Mouse (Mus musculus) lung, embryonic 15.5 days (tissue): ENCODE data around the gene Xpo1. TPM values are rescaled to one million over a fixed set of nuclear protein-coding genes. Genes with fewer than 3 reads are reported as not detected.
"Not testable (repeated sequence)": the region's sequence is repeated elsewhere in the genome, so short reads cannot be mapped to it uniquely, and the experiment has no call there.

ENCODE experiments used
- ATAC-seq: fragments of 200-750 bp; cut with Nextera tagmentation; 2 replicates; pipeline ENCODE4 v1.8.0; 2017; ENCODE audit warnings: moderate number of reproducible peaks, borderline replicate concordance; ENCODE audit not compliant: low FRiP score, low TSS enrichment; ENCODE audit errors: extremely low read depth
- H3K27ac ChIP-seq: fragments of 300-500 bp; sonication (generic); 2 replicates; pipeline ENCODE4 v1.5.1; 2015; ENCODE audit warnings: moderate library complexity, mild to moderate bottlenecking, inconsistent platforms
- H3K27me3 ChIP-seq: fragments of 300-500 bp; sonication (generic); 2 replicates; pipeline ENCODE4 v1.6.1; 2015; ENCODE audit warnings: inconsistent platforms
- H3K36me3 ChIP-seq: fragments of 300-500 bp; sonication (generic); 2 replicates; pipeline ENCODE4 v1.6.1; 2015; ENCODE audit warnings: inconsistent platforms
- H3K4me1 ChIP-seq: fragments of 300-500 bp; sonication (generic); 2 replicates; pipeline ENCODE4 v1.6.1; 2015; ENCODE audit warnings: inconsistent platforms
- H3K4me2 ChIP-seq: fragments of 300-500 bp; sonication (generic); 2 replicates; pipeline ENCODE4 v1.6.1; 2015; ENCODE audit warnings: inconsistent platforms, mild to moderate bottlenecking, moderate library complexity
- H3K4me3 ChIP-seq: fragments of 300-500 bp; sonication (generic); 2 replicates; pipeline ENCODE4 v1.5.1; 2015; ENCODE audit warnings: mild to moderate bottlenecking, inconsistent platforms
- H3K9ac ChIP-seq: fragments of 300-500 bp; sonication (generic); 2 replicates; pipeline ENCODE4 v1.6.1; 2015; ENCODE audit warnings: inconsistent platforms
- H3K9me3 ChIP-seq: fragments of 300-500 bp; sonication (generic); 2 replicates; pipeline ENCODE4 v1.6.1; 2016; ENCODE audit warnings: inconsistent platforms
- WGBS: fragments of 180-500 bp; shearing (Covaris S2); methylation state at CpG from one replicate; pipeline ENCODE4 v1.1.7; 2015; 5-methylcytosine and 5-hydroxymethylcytosine counted together
- polyA plus RNA-seq: library from polyadenylated mRNA; unstranded; fragments of >200 nt; fragmentation: Nextera tagmentation; extraction: Ambion mirVana; gene quantifications from 2 replicates; pipeline ENCODE4 v1.2.1, GENCODE M21; 2015

Xpo1 gene
- polyA plus RNA-seq, 1 experiment from 2014 or later: 110 TPM

DNA sequence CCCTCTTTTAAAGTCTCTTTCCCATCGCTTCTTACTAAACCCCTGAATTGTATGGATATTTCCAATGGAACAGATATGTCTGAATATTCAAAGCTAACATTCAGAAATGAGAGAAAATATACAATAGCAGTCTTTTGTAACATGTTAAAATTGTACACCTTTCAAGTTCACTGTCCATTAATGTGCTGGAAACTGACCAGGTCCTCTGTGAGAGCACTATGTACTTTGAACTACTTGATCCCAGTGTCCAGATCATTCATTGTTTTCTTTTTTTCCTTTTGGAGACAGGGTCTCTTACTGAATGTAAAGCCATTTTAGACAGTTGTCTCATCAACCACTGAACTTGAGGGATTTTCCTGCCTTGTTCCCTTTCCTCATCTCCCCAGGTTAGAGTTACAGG lies 47.3 kb downstream of the Xpo1 start:
- Histone ChIP-seq H3K9ac (no peak overlapping the region), H3K27me3 (no peaks in the 10 kb centered on the region), H3K4me3 (no peak overlapping the region), H3K36me3 (peaks cover 6% of the 10 kb centered on the region; the same call in 1 of the 2 replicates), H3K27ac (no peak overlapping the region), H3K9me3 (no peaks in the 10 kb centered on the region), H3K4me2 (no peak overlapping the region), H3K4me1 (no peaks in the 10 kb centered on the region)
- 73% methylated on average over 1 of the region's 1 CpGs for WGBS
- ATAC-seq: no peak

DNA sequence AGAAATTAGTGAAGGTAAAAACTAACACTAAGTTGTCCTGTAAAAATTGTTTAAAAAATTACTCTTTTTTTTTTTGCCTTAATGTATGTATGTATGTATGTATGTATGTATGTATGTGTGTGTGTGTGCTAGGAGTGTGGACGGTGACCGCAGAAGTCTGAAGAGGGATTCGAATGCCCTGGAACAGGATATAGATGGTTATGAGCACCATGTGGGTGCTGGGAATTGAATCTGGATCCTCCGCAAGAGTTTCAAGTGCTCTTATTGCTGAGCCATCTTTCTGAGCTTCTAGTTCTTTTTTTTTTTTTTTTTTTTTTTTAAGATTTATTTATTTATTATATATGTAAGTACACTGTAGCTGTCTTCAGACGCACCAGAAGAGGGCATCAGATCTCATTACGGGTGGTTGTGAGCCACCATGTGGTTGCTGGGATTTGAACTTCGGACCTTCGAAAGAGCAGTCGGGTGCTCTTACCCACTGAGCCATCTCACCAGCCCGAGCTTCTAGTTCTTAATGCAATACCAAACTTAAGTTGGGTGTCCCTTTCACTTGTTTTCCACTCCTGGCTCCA lies 49.3 kb downstream of the Xpo1 start:
- H3K4me1 ChIP-seq, H3K27me3 ChIP-seq, ATAC-seq, H3K36me3 ChIP-seq, H3K9me3 ChIP-seq: not testable (repeated sequence)
- H3K4me3 ChIP-seq: peak overlapping the region; percentile 98
- peak overlapping the region; percentile 60 for H3K4me2 ChIP-seq
- H3K27ac ChIP-seq: peak overlapping the region; percentile 99
- 33% methylated on average over 10 of the region's 10 CpGs for WGBS
- H3K9ac ChIP-seq: peak overlapping the region; percentile 93

DNA sequence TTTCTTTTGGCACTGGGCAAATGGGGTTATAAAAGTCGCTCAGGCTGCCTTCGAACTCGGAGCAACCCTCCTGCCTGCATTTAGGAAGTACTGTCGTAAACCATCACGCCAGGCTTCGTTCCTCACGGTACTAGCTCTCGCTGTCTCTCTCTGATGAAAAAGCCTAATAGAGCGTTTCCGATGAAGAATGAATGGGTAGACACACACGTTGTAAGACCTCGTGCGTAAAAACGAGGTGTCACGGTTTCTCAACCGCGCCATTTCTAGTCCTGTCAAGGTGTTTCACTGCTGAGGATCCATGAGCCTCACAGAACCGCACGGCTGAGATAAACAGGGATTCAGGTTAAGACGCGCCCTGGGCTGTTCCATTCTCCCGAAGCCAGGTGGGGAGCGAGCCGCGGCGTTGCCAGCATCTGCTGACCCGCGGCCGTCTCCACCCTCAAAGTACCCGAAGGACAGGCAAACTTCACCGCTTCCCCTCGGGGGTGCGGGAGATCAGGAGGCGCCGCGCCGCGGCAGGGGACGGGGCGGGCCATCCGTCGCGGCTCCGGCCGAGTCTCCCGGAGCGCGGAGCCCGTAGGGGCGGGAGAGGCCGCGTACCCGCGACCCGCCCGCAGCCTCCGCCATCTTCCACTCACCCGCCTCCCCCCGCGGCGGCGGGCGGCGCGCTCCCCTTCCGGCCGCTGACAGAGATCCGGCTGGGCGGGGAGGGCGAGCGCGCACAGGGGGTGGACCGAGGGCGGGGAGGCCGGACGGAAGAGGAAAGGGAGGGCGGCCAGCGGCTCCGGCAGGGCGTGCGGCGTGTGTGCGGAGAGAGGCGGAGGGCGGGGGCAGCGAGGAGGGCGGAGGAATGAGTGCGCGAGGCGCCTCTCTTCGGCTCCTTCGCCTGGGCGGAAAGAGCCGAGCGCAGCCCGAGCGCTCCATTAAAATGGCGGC lies 50.1 kb downstream of the Xpo1 start:
- Histone ChIP-seq H3K4me3 (peak overlapping the region; percentile 98), H3K9ac (peak overlapping the region; percentile 93), H3K4me1 (peaks cover 10% of the 10 kb centered on the region), H3K9me3 (no peaks in the 10 kb centered on the region), H3K27ac (peak overlapping the region; percentile 99), H3K36me3 (no peaks in the 10 kb centered on the region), H3K4me2 (peak overlapping the region; percentile 60), H3K27me3 (no peaks in the 10 kb centered on the region)
- WGBS: under 1% methylated on average over 50 of the region's 98 CpGs
- ATAC-seq: peak; percentile 98

DNA sequence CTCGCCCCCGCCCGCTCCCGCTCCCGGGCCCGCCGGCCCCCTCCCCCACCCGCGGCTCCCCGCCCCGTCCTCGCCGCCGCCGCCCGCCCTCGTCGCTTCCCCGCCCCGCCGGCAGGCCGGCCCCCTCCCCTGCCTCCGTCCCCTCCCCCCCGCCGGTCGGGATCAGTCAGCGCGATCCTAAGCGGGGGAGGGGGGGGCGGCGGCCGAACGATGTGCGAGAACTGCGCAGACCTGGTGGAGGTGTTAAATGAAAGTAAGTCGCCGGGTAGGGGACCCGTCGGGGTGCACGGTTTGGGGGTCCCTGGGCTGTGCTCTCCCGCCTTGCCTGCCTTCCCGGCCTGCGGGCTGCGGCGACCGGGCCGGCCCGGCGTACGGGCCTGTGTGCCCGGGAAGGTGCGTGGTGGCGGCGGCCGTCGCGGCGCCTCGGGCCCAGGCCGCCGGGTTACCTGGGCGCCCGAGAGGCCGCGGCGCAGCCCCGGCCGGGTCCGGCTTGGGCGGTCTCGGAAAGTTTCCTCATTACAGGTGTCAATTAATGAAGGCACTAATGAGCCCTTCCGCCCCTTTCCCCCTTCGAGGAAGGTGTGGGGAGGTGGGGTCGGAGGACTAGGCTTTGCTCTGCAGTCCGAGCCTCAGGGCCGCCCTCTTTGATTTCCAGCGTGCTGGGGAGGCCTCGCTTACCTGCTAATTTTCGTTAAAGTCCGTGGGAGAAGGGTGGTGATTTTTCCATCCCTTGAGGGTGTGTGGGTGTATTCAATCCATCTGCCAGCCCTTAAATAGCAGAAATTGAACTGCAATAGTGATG lies 51.1 kb downstream of the Xpo1 start, which contains the start of gene Usp34:
TSS of gene Usp34 (plus strand) at position 132 of the 802 bp plus-strand sequence.
- no peaks in the 10 kb centered on the region for H3K9me3 ChIP-seq
- H3K4me3 ChIP-seq: peak within 1 kb of the TSS; percentile 98
- H3K4me1 ChIP-seq: peaks cover 10% of the 10 kb centered on the region
- H3K27me3 ChIP-seq: no peaks in the 10 kb centered on the region
- under 1% methylated on average over 35 of the region's 80 CpGs for WGBS
- peak within 1 kb of the TSS; percentile 99 for H3K27ac ChIP-seq
- peak within 1 kb of the TSS; percentile 60 for H3K4me2 ChIP-seq
- peak; percentile 71 for ATAC-seq
- no peaks in the 10 kb centered on the region for H3K36me3 ChIP-seq
- H3K9ac ChIP-seq: peak within 1 kb of the TSS; percentile 93

DNA sequence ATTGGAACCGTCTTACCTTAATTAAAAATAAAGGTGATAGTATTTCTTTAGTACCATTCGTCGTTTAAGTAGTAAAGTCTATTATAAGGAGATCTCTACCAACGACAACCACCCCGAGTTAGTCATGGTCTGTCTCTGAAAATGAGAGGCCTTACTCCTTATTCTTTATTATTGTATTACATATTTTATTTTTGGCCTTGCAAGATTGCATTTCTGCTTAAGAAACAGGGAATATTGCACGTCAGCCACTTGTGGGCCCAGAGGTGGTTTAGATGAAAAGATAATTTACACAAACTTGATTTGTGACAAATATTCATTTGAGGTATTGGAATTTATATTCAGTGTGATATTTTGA lies 51.7 kb downstream of the Xpo1 start:
- Histone ChIP-seq H3K36me3 (no peaks in the 10 kb centered on the region), H3K9ac (peak overlapping the region; percentile 93), H3K9me3 (no peaks in the 10 kb centered on the region), H3K4me1 (peaks cover 10% of the 10 kb centered on the region), H3K4me3 (peak overlapping the region; percentile 98), H3K27ac (peak overlapping the region; percentile 99), H3K4me2 (peak overlapping the region; percentile 55), H3K27me3 (no peaks in the 10 kb centered on the region)
- WGBS: 2% methylated on average over 6 of the region's 6 CpGs
- ATAC-seq: no peak

DNA sequence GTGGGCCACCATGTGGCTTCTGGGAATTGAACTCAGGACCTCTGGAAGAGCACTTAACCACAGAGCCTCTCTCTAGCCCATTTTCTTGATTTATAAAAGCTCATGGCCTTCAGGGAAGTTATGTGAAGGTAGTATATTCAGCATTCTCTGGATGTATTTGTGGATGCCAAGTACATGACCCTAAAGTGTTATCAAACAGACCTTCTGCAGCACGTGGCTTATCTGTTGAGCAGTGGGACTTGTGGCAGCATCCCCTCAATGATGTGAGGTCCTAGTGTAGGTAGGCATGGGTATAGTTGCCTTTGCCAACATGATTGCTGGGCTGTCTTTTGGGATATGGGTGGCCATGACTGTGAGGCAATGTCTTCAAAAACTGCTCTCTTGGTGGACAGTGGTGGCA lies 57.7 kb downstream of the Xpo1 start:
- no peak overlapping the region for H3K9ac ChIP-seq
- H3K4me2 ChIP-seq: no peak overlapping the region
- no peaks in the 10 kb centered on the region for H3K36me3 ChIP-seq
- no peak overlapping the region for H3K4me3 ChIP-seq
- no peaks in the 10 kb centered on the region for H3K9me3 ChIP-seq
- peaks cover 6% of the 10 kb centered on the region for H3K4me1 ChIP-seq
- H3K27ac ChIP-seq: no peak overlapping the region
- 83% methylated on average over 1 of the region's 1 CpGs for WGBS
- H3K27me3 ChIP-seq: no peaks in the 10 kb centered on the region
- no peak for ATAC-seq

DNA sequence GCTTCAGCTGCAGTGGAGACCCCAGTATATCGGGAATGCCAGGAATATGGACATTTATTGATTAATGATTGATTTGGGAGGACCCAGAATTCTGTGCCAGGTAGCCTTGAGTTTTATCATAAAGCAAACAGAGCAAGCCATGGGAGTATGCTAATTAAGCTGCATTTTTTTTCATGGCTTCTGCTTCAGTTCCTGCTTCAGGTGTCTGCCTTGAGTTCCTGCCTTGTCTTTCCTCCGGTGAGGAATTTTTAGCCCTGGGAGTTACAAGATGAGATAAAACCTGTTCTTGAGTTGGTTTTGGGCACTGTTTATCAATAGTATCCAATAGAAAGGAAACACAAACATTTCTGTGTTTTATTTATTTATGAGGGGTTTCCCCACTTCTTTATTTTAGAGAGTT lies 73.6 kb downstream of the Xpo1 start:
- Histone ChIP-seq H3K9ac (no peak overlapping the region), H3K27ac (no peak overlapping the region), H3K27me3 (no peaks in the 10 kb centered on the region), H3K9me3 (no peaks in the 10 kb centered on the region), H3K4me1 (no peaks in the 10 kb centered on the region), H3K4me3 (no peak overlapping the region), H3K36me3 (0 out of 2 replicates have a peak, but pooled peaks cover 4% of the 10 kb centered on the region), H3K4me2 (no peak overlapping the region)
- WGBS: 83% methylated on average over 2 of the region's 2 CpGs
- ATAC-seq: no peak

DNA sequence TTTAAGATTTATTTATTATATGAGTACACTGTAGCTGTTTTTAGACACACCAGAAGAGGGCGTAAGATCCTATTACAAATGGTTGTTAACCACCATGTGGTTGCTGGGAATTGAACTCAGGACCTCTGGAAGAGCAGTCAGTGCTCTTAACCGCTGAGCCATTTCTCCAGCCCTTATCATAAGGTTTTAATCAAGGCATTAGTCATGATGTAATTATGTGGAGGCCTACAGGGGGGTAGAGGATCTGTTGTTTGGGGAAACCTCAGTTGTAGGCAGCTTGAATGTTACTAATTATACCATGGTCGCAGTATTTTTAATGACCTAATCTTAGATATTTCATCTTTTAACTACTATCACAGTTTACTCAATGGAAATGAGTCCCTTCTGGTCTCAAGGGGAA lies 76.3 kb downstream of the Xpo1 start:
- ATAC-seq: no peak
- Histone ChIP-seq H3K4me2 (no peak overlapping the region), H3K9me3 (no peaks in the 10 kb centered on the region), H3K36me3 (peaks cover 10% of the 10 kb centered on the region; the same call in 1 of the 2 replicates), H3K27me3 (no peaks in the 10 kb centered on the region), H3K4me1 (no peaks in the 10 kb centered on the region), H3K27ac (no peak overlapping the region), H3K4me3 (no peak overlapping the region), H3K9ac (no peak overlapping the region)
- 86% methylated on average over 3 of the region's 3 CpGs for WGBS

DNA sequence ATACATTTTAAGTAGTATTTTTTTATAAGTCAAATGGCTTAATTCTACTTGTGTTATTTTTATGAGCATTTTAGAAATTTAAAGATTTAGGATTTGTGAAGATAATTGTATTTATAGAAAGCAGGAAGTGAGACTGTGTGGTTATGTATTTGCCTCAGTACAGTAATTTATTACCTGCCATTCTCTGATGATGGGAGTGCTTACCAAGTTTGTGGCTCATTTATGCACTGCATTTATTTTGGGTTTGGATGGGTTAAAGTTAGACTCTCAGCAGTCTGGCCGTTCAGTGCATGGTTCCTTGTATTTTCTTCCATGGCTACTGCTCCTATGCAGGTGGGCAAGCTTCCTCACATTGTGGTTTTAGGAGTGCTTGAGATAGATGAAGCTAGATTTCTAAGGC lies 79.3 kb downstream of the Xpo1 start:
- 68% methylated on average over 1 of the region's 1 CpGs for WGBS
- H3K36me3 ChIP-seq: peaks cover 17% of the 10 kb centered on the region
- H3K27me3 ChIP-seq: no peaks in the 10 kb centered on the region
- no peaks in the 10 kb centered on the region for H3K9me3 ChIP-seq
- no peak overlapping the region for H3K4me2 ChIP-seq
- no peak overlapping the region for H3K9ac ChIP-seq
- H3K27ac ChIP-seq: no peak overlapping the region
- H3K4me1 ChIP-seq: no peaks in the 10 kb centered on the region
- ATAC-seq: no peak
- H3K4me3 ChIP-seq: no peak overlapping the region
